Mouse (Mus musculus): ENCODE measurements around the gene Micu1.
A peak's percentile ranks its signal among the peaks of the same experiment; 100 is the strongest.
"Not testable (repeated sequence)": the region's sequence is repeated elsewhere in the genome, so short reads cannot be mapped to it uniquely, and the experiment has no call there.

Gene Micu1

DNA sequence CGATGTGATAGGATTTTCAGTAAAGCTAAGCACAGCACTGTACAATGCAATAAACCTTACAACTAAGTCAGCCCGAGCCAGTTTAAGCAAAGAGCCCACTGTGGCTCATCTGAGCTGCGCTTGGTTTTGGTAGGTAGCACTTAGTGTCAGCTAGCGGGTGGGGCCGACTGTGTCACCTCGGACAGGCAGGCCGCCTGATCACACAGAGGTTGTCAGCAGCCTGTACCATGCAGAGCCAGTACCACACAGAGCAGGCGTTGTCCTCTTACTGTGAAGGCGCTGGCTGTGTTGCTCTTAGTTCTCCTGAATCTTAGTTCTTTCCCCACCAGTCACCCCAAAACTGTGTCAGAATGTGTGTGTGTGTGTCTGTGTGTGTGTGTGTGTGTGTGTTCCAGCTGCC lies 146.7 kb downstream of the Micu1 start:
- DNase-seq (ENCODE audit: low read depth, low spot score): no peak

DNA sequence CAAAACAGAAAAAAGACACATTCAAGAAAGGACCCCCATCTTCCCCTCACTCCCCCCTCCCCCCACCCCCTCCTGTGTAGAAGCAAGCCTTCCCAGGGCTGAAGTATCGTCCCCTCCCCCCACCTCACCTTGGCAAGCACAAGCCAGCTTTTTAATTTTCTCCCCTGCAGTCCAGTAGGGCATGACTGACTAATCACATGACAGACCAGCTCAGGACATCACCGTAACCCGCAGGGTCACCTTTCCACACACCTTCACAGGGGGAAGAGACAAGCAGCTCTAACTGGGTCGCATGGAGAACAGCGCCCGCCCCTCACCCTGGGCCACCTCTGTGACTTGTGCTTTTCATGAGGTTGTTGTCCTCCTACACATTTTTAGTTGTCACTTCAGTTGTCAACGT lies 147.1 kb downstream of the Micu1 start:
- DNase-seq (ENCODE audit: low read depth, low spot score): no peak

DNA sequence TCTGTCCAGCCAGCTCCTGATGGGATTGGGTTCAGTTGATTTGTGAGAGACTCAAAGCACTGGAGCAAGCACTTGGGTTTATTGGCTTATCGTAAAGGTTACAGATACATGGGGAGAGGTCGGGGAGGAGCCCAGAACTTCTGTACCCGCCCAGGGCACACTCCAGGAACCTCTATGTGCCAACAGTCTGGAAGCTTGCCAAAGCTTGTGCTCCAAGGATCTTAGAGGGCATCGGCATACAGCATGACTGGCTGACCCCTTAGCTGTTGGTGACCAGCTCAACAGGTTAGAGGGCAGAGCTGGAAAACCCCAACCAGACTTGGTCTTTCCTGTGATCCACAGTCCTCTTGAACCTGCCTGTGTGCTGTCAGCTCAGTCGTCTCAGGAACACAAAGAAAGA lies 154.9 kb downstream of the Micu1 start:
- DNase-seq (ENCODE audit: low read depth, low spot score): no peak

DNA sequence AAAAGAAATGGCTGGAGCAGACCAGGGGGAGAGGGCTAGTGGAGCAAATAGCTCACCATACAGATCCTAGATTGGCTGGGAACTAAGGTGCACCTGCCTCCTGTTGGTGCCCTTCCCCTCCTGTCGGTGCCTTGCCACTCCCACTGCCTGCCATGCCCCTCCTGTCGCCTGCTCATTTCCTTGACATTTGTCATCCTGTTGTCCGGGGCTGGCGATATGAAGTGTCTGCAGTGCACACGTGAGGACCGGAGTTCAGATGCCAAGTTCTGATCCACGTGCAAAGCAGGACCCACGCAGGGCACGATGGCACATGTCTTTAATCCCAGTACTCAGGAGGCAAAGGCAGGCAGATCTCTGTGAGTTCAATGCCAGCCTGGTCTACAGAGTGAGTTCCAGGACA lies 158.4 kb downstream of the Micu1 start:
- DNase-seq (ENCODE audit: low read depth, low spot score): no peak

DNA sequence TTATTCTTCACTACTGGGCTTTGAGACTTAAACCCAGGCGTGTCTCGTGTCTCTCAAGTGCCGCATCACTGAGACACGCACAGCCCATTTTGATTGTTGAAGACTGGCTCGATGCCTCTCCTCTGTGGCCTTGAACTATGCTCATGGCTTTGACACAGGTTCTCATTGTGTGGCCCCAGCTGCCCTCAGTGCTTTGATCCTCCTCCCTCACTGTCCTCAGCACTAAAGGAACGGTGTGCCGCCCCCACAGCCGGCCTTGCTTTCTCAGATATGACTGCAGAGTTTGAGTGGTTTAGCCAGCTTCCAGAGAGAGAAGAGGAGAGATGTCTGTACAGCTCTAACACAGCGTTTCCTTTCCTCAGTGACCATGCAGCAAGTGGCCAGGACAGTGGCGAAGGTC lies 158.9 kb downstream of the Micu1 start:
- DNase-seq (ENCODE audit: low read depth, low spot score): no peak

DNA sequence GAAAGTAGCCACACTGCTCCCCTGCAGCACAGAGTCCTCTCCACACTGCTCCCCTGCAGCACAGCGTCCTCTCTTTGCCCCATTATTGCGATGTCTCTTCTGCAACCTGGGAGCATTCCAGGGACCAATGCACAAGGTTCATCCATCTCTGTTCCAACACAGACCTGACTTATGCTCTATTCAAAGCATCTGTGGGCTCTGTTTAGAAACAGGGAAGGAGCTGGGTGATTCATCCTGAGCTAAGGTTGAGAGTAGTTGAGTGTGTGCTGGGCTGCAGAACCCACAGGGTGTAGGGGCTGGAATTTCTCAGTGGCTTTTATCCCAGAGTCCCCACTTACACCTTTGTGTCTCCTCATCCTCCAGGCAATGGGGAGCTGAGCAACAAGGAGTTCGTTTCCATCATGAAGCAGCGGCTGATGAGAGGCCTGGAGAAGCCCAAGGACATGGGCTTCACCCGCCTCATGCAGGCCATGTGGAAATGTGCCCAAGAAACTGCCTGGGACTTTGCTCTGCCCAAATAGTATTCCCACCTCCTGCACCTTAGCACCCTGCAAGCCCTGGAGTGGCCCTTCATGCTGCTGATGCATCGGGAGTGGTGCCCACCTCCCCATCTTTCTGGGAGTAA lies 160.7 kb downstream of the Micu1 start:
- no peak for DNase-seq (ENCODE audit: low read depth, low spot score)

DNA sequence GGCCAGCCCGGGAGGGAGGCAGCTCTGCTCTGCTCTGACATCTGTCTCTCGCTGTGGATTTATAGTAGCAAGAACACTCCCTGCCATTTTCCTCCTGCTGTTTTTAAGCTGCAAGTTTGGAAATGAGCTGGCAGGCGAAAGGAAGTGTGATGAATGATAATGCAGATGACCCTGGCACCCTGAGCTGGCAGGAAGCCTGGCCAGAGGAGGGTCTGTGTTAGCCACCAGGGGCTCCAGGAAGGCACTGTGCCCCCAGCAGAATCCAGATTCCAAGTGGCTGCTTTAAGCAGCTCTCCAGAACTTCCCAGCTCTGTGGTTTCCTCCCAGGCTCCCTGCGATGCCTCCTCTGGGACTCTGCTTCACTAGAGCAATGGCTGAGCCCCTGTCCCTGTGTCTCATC lies 161.3 kb downstream of the Micu1 start:
- DNase-seq (ENCODE audit: low read depth, low spot score): no peak

DNA sequence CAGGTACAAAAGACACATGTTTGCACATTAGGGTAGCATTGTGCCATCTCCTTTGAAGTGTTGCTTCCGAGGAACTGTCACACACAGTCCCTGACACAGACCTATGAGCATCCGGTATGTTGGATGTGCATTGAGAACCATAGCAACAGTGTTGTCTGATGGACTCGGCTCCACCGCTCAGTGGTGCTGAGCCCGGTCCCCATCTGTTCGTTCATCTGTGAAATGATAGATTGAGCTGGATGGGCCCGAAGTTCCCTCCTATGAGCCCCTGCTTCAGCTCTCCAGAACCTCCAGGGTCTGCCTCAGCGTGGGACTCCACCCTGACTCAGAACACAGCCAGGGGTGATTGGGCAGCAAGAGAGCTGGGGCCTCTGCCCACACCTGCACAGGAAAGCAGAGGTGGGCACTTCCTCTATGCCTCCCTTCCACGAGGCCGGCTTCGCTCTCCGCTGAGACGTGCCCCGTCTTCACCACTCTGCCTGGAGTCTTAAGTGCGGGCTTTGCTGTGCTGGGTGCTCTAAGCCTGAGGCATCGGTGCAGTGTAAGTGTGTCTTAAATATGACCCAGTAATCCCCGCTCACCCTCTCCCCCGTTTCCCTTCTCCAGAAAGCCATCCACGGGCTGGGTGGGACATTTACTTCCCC lies 162.1 kb downstream of the Micu1 start:
- DNase-seq (ENCODE audit: low read depth, low spot score): no peak

DNA sequence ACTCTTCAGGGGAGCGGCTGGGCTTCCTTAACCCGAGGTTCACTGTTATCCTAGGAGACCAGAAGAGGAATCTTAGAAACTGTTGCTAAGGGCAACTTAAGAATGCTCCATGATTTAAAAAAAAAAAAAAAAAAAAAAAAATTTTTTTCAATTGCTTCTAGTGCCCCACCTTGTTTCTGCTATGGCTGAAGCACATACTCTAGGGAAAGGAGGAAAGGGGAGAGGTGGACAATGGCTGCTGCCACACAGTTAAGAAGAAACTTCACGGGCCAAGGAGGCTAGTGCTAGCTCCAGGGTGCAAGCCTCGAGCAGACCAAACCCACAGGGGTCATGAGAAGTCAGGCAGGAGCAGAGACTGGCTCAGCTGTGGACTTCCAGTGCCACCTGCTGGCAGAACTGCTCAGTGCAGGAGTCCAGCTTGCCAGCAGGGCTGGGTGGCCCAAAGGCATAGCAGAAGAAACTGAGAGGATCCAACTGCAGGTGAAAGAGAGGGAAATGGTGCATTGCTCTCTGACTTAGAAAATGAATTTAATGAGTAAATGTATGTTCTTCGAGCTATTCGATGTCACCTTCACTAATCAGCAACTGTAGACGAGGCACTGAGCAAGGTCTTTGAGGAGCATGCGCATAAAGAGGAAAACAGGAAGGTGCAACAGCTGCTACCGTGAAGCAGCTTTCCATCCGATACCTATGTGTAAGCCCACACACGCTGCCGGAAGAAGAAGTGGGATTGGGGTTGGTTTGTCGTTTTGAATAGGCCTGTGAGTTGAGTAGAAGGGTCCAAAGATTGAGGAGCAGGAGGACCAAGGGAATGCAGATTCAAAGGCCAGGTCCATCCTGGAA lies 162.8 kb downstream of the Micu1 start:
- peak; percentile 71 for DNase-seq (ENCODE audit: low read depth, low spot score)

DNA sequence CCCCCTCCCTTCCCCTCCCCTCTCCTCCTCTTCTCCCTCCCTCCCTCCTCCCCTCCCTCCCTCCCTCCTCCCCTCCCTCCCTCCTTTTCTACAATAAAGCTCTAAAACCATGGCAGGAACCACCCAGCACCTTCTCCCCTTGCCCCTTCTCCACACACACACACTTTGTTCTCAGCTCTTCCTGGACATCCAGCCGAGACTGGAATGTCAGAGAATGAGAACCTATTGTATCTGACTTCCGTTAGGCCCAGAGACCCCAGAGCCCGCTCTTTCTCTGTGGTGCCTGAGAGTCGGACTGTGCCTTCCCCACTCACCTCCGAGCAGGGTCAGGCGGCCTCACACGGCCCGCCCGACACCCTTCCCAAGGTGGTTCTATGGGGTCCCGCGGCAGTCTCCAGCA lies 166.0 kb downstream of the Micu1 start:
- DNase-seq (ENCODE audit: low read depth, low spot score): no peak

DNA sequence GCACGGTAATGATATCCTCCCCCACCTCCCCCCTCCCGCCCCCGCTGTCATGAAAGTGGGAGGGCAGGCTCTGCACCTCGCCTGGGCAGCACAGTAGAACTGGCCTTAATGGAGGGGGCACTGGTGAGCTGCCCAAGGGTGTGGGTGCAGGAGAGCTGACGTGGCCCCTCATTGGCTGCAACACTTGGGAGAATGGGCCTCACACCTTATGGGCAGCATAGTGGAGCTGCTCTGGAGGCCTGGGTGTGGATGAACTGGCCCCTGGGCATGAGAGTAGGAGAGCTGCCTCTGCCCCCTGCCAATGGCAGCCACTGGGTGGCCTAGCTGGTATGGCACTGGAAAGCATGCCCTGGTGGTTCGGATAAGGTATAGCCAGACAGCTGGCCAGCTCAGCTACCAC lies 167.8 kb downstream of the Micu1 start:
- DNase-seq (ENCODE audit: low read depth, low spot score): no peak

DNA sequence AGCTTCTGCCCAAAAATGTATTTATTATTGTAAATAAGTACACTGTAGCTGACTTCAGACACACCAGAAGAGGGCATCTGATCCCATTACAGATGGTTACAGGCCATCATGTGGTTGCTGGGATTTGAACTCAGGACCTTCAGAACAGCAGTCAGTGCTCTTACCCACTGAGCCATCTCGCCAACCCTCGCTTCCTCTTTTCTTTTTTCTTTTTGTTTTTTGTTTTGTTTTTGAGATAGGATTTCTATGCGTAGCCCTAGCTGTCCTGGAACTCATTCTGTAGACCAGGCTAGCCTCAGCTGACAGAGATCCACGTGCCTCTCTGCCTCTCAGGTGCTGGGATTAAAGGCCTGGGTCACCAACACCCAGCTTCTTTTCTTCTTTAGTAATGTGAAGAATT lies 170.4 kb downstream of the Micu1 start:
- not testable (repeated sequence) for DNase-seq (ENCODE audit: low read depth, low spot score)

DNA sequence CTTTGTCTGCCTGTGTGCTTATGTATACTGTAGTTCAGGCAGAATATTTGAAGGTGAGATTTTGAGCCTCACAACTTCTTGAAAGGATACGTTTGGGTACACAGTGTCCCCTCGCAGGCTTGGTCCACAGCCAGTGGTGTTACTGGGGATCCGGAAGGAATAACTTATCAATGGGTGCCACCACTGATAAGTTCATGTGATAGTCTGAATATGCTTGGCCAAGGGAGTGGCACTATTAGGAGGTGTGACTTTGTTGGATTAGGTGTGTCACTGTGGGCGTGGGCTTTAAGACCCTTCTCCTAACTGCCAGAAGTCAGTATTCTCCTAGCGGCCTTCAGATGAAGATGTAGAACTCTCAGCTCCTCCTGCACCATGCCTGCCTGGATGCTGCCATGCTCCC lies 170.9 kb downstream of the Micu1 start:
- peak; percentile 64 for DNase-seq (ENCODE audit: low read depth, low spot score)

DNA sequence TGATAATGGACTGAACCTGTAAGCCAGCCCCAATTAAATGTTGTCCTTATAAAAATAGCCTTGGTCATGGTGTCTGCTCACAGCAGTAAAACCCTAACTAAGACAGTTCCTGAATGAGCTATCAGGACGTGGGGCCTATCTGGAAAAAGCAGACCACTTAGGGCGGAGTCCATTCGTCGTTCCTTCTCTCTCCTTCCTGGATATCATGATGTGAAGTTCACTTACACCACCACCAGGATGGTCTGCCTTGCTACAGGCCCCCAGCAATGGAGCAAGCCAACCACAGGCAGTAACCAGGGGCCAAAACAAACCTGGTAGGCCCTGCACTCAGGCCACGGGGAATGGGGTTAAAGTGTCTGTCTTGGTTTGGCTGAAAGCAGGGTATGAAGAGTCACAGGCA lies 171.3 kb downstream of the Micu1 start:
- peak; percentile 78 for DNase-seq (ENCODE audit: low read depth, low spot score)

DNA sequence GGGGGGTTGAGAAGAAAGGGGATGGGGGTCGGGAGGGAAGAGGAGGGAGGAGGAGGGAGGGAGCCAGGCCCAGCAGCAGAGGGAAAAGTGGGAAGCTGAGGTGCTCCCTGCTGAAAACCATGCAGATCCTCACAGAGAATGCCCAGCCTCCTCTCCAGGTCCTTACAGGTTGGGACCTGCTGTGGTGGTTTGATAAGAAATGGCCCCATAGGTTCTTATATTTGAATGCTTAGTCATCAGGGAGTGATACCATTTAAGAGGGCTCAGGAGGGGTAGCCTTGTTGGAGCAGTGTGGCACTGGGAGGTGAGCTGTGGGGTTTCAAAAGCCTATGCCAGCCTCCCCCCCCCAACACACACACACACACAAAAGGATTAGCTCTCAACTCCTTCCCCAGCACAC lies 173.1 kb downstream of the Micu1 start:
- peak; percentile 82 for DNase-seq (ENCODE audit: low read depth, low spot score)

DNA sequence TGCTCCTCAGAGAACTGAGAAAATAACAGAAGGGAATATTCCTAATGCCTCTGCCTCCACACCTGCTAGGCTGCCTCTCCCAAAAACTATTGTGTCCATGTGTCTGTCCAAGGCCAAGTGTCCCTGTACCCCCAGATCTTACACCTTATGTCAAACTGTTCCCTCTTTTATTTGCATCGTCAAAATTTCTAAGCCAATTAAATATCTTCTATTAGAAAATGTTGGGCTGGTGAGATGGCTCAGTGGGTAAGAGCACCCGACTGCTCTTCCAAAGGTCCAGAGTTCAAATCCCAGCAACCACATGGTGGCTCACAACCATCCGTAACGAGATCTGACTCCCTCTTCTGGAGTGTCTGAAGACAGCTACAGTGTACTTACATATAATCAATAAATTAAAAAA lies 174.4 kb downstream of the Micu1 start:
- DNase-seq (ENCODE audit: low read depth, low spot score): not testable (repeated sequence)

DNA sequence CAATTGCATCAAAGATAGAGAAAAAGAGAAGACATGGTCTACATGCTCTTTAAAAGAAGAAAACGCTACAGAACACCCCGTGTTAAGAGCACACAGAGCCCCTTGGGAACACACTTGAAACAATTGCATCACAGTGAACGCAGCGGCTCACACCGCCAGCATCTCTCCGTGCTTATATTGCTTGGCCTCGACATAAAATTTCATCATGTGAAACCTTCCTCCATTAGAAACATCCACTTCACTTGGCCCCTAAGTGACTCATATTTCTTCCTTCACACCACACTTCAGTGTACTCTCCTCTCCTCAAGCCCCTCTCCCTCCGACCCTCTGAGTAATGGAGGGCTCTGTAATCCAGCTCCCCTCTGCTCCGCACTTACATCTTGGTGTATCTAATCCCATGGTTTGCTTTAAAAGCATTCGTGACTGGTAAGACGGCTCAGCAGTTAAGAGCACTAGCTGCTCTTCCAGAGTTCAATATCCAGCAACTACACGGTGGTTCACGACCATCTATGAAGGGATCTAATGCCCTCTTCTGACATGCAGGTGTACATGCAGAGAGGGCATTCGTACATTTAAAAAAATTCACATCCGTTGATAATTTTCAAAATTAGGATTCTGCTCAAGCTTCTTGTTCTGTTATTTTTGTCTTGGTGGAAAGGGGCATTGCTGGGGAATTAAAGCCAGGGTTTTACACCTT lies 175.3 kb downstream of the Micu1 start:
- no peak for DNase-seq (ENCODE audit: low read depth, low spot score)

DNA sequence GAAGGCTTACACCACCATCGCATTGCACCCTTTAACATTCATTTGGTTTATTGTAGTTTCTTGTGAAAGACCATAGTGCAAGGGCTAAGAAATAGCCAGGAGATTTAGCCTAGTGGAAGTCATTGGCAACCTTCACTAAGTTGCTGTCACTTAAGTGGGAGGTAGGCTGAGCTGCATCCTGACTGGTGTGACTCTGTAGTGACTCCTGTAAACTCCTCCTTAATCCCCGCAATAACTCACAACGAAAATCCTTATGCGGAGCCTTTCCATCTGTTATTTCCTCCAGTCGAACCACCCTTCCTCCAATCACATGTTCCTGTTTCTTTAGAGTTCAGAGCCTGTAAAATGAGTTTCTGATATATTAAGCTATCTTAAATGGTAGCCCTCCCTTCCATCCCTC lies 176.5 kb downstream of the Micu1 start:
- no peak for DNase-seq (ENCODE audit: low read depth, low spot score)

DNA sequence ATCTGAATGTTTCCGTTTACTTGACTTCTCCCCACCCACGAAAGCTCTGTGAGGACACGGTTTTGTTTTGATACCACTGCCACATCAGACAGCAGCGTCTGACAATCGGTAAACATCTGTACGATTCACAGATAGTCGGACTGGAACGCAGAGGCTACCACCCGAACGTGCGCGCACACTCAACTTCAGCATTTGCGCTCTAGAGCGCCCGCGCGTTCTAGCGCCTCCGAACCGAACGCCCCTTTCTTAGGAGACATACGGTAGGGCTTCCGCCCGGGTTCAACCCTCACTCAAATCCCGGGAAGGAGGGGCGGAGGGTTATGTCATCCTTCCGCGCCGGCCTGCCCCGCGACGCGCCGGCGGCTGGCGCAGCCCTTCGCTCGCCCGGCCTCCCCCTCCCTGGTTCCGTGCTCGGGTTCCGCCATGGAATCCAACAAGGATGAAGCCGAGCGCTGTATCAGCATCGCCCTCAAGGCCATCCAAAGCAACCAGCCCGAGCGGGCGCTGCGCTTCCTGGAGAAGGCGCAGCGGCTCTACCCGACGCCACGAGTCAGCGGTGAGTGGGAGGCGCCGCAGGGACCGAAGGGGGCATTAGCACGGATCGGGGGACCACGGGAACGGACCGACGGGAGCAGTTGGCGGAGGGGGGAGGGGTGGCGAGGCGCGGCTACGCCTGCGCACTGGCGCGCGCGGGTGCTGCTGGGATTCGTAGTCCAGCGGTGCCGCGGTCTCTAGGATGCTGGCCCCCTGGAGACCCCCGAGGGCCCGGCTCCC lies 177.2 kb downstream of the Micu1 start, which contains the start of gene Dnajb12:
TSS of gene Dnajb12 (plus strand) at position 302 of the 774 bp plus-strand sequence.
- peak; percentile 84 for DNase-seq (ENCODE audit: low read depth, low spot score)

DNA sequence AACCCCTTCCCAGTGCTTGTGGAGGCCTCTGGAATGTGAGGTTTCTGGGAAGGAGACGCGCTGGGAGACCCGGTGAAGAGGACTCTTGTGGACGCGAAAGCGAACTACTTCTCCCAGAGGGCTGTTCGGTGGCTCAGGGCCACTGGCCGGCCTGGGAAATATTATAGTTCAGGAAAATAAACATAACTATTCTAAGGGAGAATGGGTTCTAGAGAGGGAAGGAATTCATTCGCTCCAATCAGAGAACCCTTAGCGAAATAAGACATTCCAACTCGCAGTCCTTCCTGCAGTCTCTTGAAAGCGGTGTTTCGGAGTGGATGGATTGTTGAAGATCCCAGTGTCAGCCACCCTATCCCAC lies 177.7 kb downstream of the Micu1 start:
- no peak for DNase-seq (ENCODE audit: low read depth, low spot score)

DNA sequence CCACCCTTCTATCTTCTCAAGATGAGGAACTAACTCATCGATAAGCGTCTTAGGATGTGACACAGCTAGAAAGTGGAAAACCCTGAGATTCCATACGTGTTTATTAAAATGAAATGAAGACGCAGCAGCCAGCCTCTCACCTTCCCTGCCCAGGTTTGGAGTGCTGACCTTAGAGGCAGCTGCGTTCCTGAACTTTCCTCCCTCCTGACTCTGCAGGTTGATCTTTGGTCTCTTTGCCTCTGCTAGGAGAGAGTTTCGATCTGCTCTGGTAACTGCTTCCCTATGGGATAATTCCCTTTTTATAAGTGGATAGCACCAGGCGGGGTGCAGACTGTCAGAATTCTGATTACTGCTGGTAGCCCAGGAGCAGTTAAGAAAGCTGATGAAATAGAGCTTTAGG lies 178.6 kb downstream of the Micu1 start:
- no peak for DNase-seq (ENCODE audit: low read depth, low spot score)
